Mouse (Mus musculus) liver, embryonic 11.5 days (tissue): Measurements from ENCODE around the gene Itih5. TPM values are rescaled to one million over a fixed set of nuclear protein-coding genes. Genes with fewer than 3 reads are reported as not detected.
A peak's percentile ranks its signal among the peaks of the same experiment; 100 is the strongest.

Experiments used
- ATAC-seq: fragments of 200-750 bp; cut with Nextera tagmentation; replicated peaks from 2 replicates; pipeline ENCODE4 v1.8.0; 2017; ENCODE audit warnings: moderate number of reproducible peaks, mild to moderate bottlenecking, moderate TSS enrichment, moderate library complexity; ENCODE audit not compliant: low FRiP score
- DNase-seq: peaks from one replicate; pipeline ENCODE4 v3.0.0-alpha.2; 2017; ENCODE audit warnings: low spot score
- H3K27ac ChIP-seq: fragments of 300-500 bp; sonication (generic); 2 replicates; pipeline ENCODE4 v1.5.1; 2014; ENCODE audit warnings: mild to moderate bottlenecking, low read depth, low read length, control low read depth
- H3K27me3 ChIP-seq: fragments of 300-500 bp; sonication (generic); replicated peaks from 2 replicates; pipeline ENCODE4 v1.6.1; 2014; ENCODE audit warnings: low read length, mixed read lengths; ENCODE audit not compliant: control insufficient read depth, insufficient read depth
- H3K36me3 ChIP-seq: fragments of 300-500 bp; sonication (generic); 2 replicates; pipeline ENCODE4 v1.6.1; 2014; ENCODE audit warnings: mild to moderate bottlenecking, low read length, moderate library complexity, mixed read lengths; ENCODE audit not compliant: control insufficient read depth, insufficient read depth
- H3K4me1 ChIP-seq: fragments of 300-500 bp; sonication (generic); replicated peaks from 2 replicates; pipeline ENCODE4 v1.6.1; 2014; ENCODE audit warnings: low read length, mixed read lengths; ENCODE audit not compliant: control insufficient read depth, insufficient read depth
- H3K4me2 ChIP-seq: fragments of 300-500 bp; sonication (generic); 2 replicates; pipeline ENCODE4 v1.6.1; 2014; ENCODE audit warnings: mild to moderate bottlenecking, control low read depth, moderate library complexity
- H3K4me3 ChIP-seq: fragments of 300-500 bp; sonication (generic); 2 replicates; pipeline ENCODE4 v1.5.1; 2014; ENCODE audit warnings: low read depth, low read length, control low read depth
- H3K9ac ChIP-seq: fragments of 300-500 bp; sonication (generic); 2 replicates; pipeline ENCODE4 v1.6.1; 2014; ENCODE audit warnings: low read depth, low read length, control low read depth
- H3K9me3 ChIP-seq: fragments of 300-500 bp; sonication (generic); 2 replicates; pipeline ENCODE4 v1.6.1; 2016; ENCODE audit warnings: low read length, inconsistent platforms, mixed read lengths; ENCODE audit not compliant: control insufficient read depth
- WGBS: fragments of 180-500 bp; shearing (Covaris S2); extraction: QIAGEN DNeasy Blood & Tissue Kit; methylation state at CpG from one replicate; pipeline ENCODE4 v1.1.7; 2014; 5-methylcytosine and 5-hydroxymethylcytosine counted together
- polyA plus RNA-seq: library from polyadenylated mRNA; unstranded; fragments of >200 nt; fragmentation: Nextera tagmentation; extraction: Ambion mirVana; gene quantifications from 2 replicates; pipeline ENCODE4 v1.2.1, GENCODE M21; 2014

The Itih5 gene
- polyA plus RNA-seq: 7.7 and 7.8 TPM in 2 replicates

GRCm38 (mm10) chr2:10153201-10154075 is at the start of gene Itih5:
Itih5 (plus strand) TSS chr2:10153571.
- H3K36me3 ChIP-seq: no peaks in the 10 kb centered on the region
- peak within 1 kb of the TSS; percentile 44 for H3K4me3 ChIP-seq
- H3K4me2 ChIP-seq: peak within 1 kb of the TSS; percentile 77
- H3K9ac ChIP-seq: no peak within 1 kb of the TSS
- no peaks in the 10 kb centered on the region for H3K27me3 ChIP-seq
- DNase-seq: peak; percentile 67
- H3K9me3 ChIP-seq: no peaks in the 10 kb centered on the region
- H3K4me1 ChIP-seq: peaks cover 18% of the 10 kb centered on the region
- 4% methylated on average over 27 of the region's 27 CpGs for WGBS
- no peak within 1 kb of the TSS; the same call in 1 of the 2 replicates for H3K27ac ChIP-seq
- peak; percentile 91 for ATAC-seq

- H3K9ac ChIP-seq: no peak overlapping the region
- WGBS: 72% methylated on average over 6 of the region's 6 CpGs
- DNase-seq (no peak), ATAC-seq (no peak)
- no peak overlapping the region for H3K4me2 ChIP-seq
- H3K36me3 ChIP-seq: no peaks in the 10 kb centered on the region
- no peaks in the 10 kb centered on the region for H3K27me3 ChIP-seq
- H3K4me3 ChIP-seq: no peak overlapping the region
- H3K27ac ChIP-seq: no peak overlapping the region
- H3K4me1 ChIP-seq: no peaks in the 10 kb centered on the region
- no peaks in the 10 kb centered on the region for H3K9me3 ChIP-seq
Observed at GRCm38 (mm10) chr2:10108535-10109189, 44.7 kb upstream of the Itih5 start.

GRCm38 (mm10) chr2:10118751-10119150 is 34.6 kb upstream of the Itih5 start:
- Histone ChIP-seq H3K27me3 (no peaks in the 10 kb centered on the region), H3K9ac (no peak overlapping the region), H3K36me3 (no peaks in the 10 kb centered on the region), H3K4me3 (no peak overlapping the region), H3K4me2 (no peak overlapping the region), H3K27ac (no peak overlapping the region), H3K4me1 (no peaks in the 10 kb centered on the region), H3K9me3 (no peaks in the 10 kb centered on the region)
- ATAC-seq (no peak), DNase-seq (no peak)
- WGBS: 64% methylated on average over 1 of the region's 1 CpGs

DNA sequence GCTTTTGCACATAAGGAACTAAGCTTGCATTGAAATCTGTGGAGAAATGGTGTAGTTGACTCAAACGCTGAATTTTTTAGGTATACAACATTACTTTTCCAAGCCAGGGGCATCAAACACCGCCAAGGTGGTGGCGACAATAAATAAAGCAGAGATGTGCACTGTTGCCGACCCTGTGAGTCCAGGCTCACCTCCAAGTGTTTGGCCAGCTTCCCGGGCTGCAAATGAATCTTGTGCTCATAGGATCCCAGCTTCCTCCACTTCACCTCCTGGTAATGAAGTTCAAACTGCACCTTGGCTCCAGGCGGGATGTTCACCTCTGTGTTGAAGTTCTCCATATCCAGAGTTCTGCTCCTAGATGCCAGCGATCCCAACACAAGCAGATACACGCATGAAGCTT is 34.1 kb upstream of the Itih5 start:
- H3K4me1 ChIP-seq: no peaks in the 10 kb centered on the region
- 76% methylated on average over 8 of the region's 8 CpGs for WGBS

GRCm38 (mm10) chr2:10121826-10122225 is 31.5 kb upstream of the Itih5 start:
- Histone ChIP-seq H3K9me3 (no peaks in the 10 kb centered on the region), H3K27me3 (no peaks in the 10 kb centered on the region), H3K27ac (no peak overlapping the region), H3K4me2 (no peak overlapping the region), H3K9ac (no peak overlapping the region), H3K4me1 (no peaks in the 10 kb centered on the region), H3K36me3 (no peaks in the 10 kb centered on the region), H3K4me3 (no peak overlapping the region)
- no peak for DNase-seq
- WGBS: 66% methylated on average over 3 of the region's 3 CpGs
- no peak for ATAC-seq

More for the DNA sequence above, 34.1 kb upstream of the Itih5 start:
- H3K4me3 ChIP-seq: no peak overlapping the region
- no peak overlapping the region for H3K4me2 ChIP-seq
- no peak overlapping the region for H3K27ac ChIP-seq
- DNase-seq (no peak), ATAC-seq (no peak)
- H3K36me3 ChIP-seq: no peaks in the 10 kb centered on the region
- H3K9ac ChIP-seq: no peak overlapping the region
- no peaks in the 10 kb centered on the region for H3K9me3 ChIP-seq
- no peaks in the 10 kb centered on the region for H3K27me3 ChIP-seq

GRCm38 (mm10) chr2:10126122-10126521 is 27.2 kb upstream of the Itih5 start:
- ATAC-seq (no peak), DNase-seq (no peak)
- WGBS: 85% methylated on average over 4 of the region's 4 CpGs
- no peaks in the 10 kb centered on the region for H3K9me3 ChIP-seq
- H3K36me3 ChIP-seq: no peaks in the 10 kb centered on the region
- H3K4me1 ChIP-seq: no peaks in the 10 kb centered on the region
- no peak overlapping the region for H3K4me3 ChIP-seq
- H3K4me2 ChIP-seq: peak overlapping the region; percentile 44
- H3K9ac ChIP-seq: no peak overlapping the region
- H3K27me3 ChIP-seq: no peaks in the 10 kb centered on the region
- no peak overlapping the region for H3K27ac ChIP-seq

- ATAC-seq: no peak
Observed at GRCm38 (mm10) chr2:10127471-10127870, 25.9 kb upstream of the Itih5 start.

DNA sequence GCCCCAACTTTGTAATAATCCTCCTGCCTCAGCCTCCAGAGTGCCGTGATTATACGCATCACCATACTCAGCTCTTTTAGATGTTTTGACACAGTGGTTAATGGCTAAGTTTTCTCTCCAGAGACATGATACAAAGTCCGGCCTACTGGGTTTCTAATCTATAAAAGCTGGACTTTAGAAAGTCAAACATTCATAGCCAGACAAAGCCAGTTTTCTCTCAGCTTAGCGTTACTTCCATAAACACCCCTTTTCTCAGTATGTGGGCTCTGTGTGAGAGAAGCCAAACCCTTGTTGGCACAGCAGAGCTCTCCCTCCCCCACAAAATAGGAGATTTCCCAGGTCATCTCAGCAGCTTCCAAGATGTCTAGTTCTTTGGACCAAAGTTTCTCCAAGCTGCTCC is 24.8 kb upstream of the Itih5 start:
- Histone ChIP-seq H3K9ac (no peak overlapping the region), H3K9me3 (no peaks in the 10 kb centered on the region), H3K27ac (no peak overlapping the region), H3K36me3 (no peaks in the 10 kb centered on the region), H3K4me3 (peak overlapping the region; percentile 11), H3K27me3 (no peaks in the 10 kb centered on the region), H3K4me1 (no peaks in the 10 kb centered on the region), H3K4me2 (peak overlapping the region; percentile 44)
- 71% methylated on average over 4 of the region's 4 CpGs for WGBS
- ATAC-seq (no peak), DNase-seq (no peak)

More at GRCm38 (mm10) chr2:10127471-10127870, 25.9 kb upstream of the Itih5 start:
- WGBS: 71% methylated on average over 5 of the region's 5 CpGs
- Histone ChIP-seq H3K9ac (no peak overlapping the region; the same call in 1 of the 2 replicates), H3K9me3 (no peaks in the 10 kb centered on the region), H3K27me3 (no peaks in the 10 kb centered on the region), H3K4me1 (no peaks in the 10 kb centered on the region), H3K27ac (no peak overlapping the region), H3K36me3 (no peaks in the 10 kb centered on the region), H3K4me2 (peak overlapping the region; percentile 44), H3K4me3 (peak overlapping the region; percentile 11)
- no peak for DNase-seq
